Mouse (Mus musculus) forebrain, embryonic 12.5 days (tissue): Measurements from ENCODE around the gene Ube2c. TPM values are rescaled to one million over a fixed set of nuclear protein-coding genes. Genes with fewer than 3 reads are reported as not detected.

Source experiments
- ATAC-seq: fragments of 200-750 bp; cut with Nextera tagmentation; 2 replicates; pipeline ENCODE4 v1.8.0; 2017; ENCODE audit warnings: moderate TSS enrichment; ENCODE audit not compliant: low FRiP score
- H3K27ac ChIP-seq: fragments of 300-500 bp; sonication (generic); 2 replicates; pipeline ENCODE4 v1.5.1; 2016; ENCODE audit warnings: mild to moderate bottlenecking
- H3K27me3 ChIP-seq: fragments of 300-500 bp; sonication (generic); 2 replicates; pipeline ENCODE4 v1.6.1; 2016; ENCODE audit warnings: mild to moderate bottlenecking
- H3K36me3 ChIP-seq: fragments of 300-500 bp; sonication (generic); replicated peaks from 2 replicates; pipeline ENCODE4 v1.6.1; 2016; ENCODE audit warnings: mild to moderate bottlenecking
- H3K4me1 ChIP-seq: fragments of 300-500 bp; sonication (generic); 2 replicates; pipeline ENCODE4 v1.6.1; 2016
- H3K4me2 ChIP-seq: fragments of 300-500 bp; sonication (generic); 2 replicates; pipeline ENCODE4 v1.6.1; 2016; ENCODE audit warnings: mild to moderate bottlenecking, moderate library complexity
- H3K4me3 ChIP-seq: fragments of 300-500 bp; sonication (generic); replicated peaks from 2 replicates; pipeline ENCODE4 v1.5.1; 2016; ENCODE audit warnings: mild to moderate bottlenecking
- H3K9ac ChIP-seq: fragments of 300-500 bp; sonication (generic); 2 replicates; pipeline ENCODE4 v1.6.1; 2016; ENCODE audit warnings: mild to moderate bottlenecking
- H3K9me3 ChIP-seq: fragments of 300-500 bp; sonication (generic); 2 replicates; pipeline ENCODE4 v1.6.1; 2016
- WGBS: fragments of 180-500 bp; shearing (Covaris S2); methylation state at CpG from one replicate; pipeline ENCODE4 v1.1.7; 2016; 5-methylcytosine and 5-hydroxymethylcytosine counted together
- polyA plus RNA-seq: library from polyadenylated mRNA; unstranded; fragments of >200 nt; fragmentation: Nextera tagmentation; extraction: Ambion mirVana; gene quantifications from 2 replicates; pipeline ENCODE4 v1.2.1, GENCODE M21; 2016

The Ube2c gene
- polyA plus RNA-seq, 1 experiment from 2014 or later, result 601 TPM

- no peak overlapping the region for H3K4me2 ChIP-seq
- WGBS, result 94% methylated on average over 15 of the region's 15 CpGs
- H3K36me3 ChIP-seq, result peaks cover 66% of the 10 kb centered on the region
- H3K27me3 ChIP-seq, result no peaks in the 10 kb centered on the region
- no peak for ATAC-seq
- no peak overlapping the region for H3K27ac ChIP-seq
- no peaks in the 10 kb centered on the region for H3K9me3 ChIP-seq
- H3K4me1 ChIP-seq, result peaks cover 25% of the 10 kb centered on the region
- no peak overlapping the region for H3K4me3 ChIP-seq
- no peak overlapping the region for H3K9ac ChIP-seq
These were observed 1.7 kb upstream of the Ube2c start for GRCm38 (mm10) chr2:164767812-164768540.

- peaks cover 56% of the 10 kb centered on the region for H3K36me3 ChIP-seq
- WGBS, result 6% methylated on average over 15 of the region's 15 CpGs
- H3K4me2 ChIP-seq, result peak overlapping the region; percentile 85
- H3K27ac ChIP-seq, result peak overlapping the region; percentile 69
- H3K4me3 ChIP-seq, result peak overlapping the region; percentile 93
- peak overlapping the region; percentile 83 for H3K9ac ChIP-seq
- no peak for ATAC-seq
- no peaks in the 10 kb centered on the region for H3K27me3 ChIP-seq
- peaks cover 25% of the 10 kb centered on the region for H3K4me1 ChIP-seq
- no peaks in the 10 kb centered on the region for H3K9me3 ChIP-seq
These were observed 581 bp downstream of the Ube2c start for GRCm38 (mm10) chr2:164770279-164770678.

- 83% methylated on average over 8 of the region's 8 CpGs for WGBS
- Histone ChIP-seq H3K4me2 (peak overlapping the region; percentile 85), H3K27ac (no peak overlapping the region), H3K9me3 (no peaks in the 10 kb centered on the region), H3K36me3 (peaks cover 48% of the 10 kb centered on the region), H3K4me3 (peak overlapping the region; percentile 93), H3K27me3 (no peaks in the 10 kb centered on the region), H3K9ac (peak overlapping the region; percentile 83), H3K4me1 (peaks cover 25% of the 10 kb centered on the region)
- no peak for ATAC-seq
These were observed 1.4 kb downstream of the Ube2c start for GRCm38 (mm10) chr2:164771123-164771522.

GRCm38 (mm10) chr2:164773229-164773988, 3.7 kb downstream of the Ube2c start:
- Histone ChIP-seq H3K27ac (no peak overlapping the region), H3K36me3 (peaks cover 25% of the 10 kb centered on the region), H3K4me2 (no peak overlapping the region), H3K9me3 (no peaks in the 10 kb centered on the region), H3K4me1 (peaks cover 25% of the 10 kb centered on the region), H3K27me3 (peaks cover 4% of the 10 kb centered on the region; the same call in 1 of the 2 replicates), H3K9ac (no peak overlapping the region), H3K4me3 (no peak overlapping the region)
- no peak for ATAC-seq
- WGBS, result 81% methylated on average over 14 of the region's 14 CpGs

- H3K4me2 ChIP-seq, result no peak overlapping the region
- H3K9me3 ChIP-seq, result no peaks in the 10 kb centered on the region
- 0 out of 2 replicates have a peak overlapping the region, but pooled peaks have one; percentile 19 for H3K27ac ChIP-seq
- peaks cover 25% of the 10 kb centered on the region for H3K4me1 ChIP-seq
- H3K4me3 ChIP-seq, result no peak overlapping the region
- H3K9ac ChIP-seq, result no peak overlapping the region
- WGBS, result 90% methylated on average over 5 of the region's 5 CpGs
- ATAC-seq, result no peak
- peaks cover 4% of the 10 kb centered on the region; the same call in 1 of the 2 replicates for H3K27me3 ChIP-seq
- peaks cover 24% of the 10 kb centered on the region for H3K36me3 ChIP-seq
These were observed 4.3 kb downstream of the Ube2c start for GRCm38 (mm10) chr2:164773989-164774364.

GRCm38 (mm10) chr2:164776130-164776529, 6.4 kb downstream of the Ube2c start:
- H3K27me3 ChIP-seq, result peaks cover 4% of the 10 kb centered on the region; the same call in 1 of the 2 replicates
- no peak overlapping the region for H3K27ac ChIP-seq
- 90% methylated on average over 6 of the region's 6 CpGs for WGBS
- H3K9ac ChIP-seq, result no peak overlapping the region
- ATAC-seq, result no peak
- H3K36me3 ChIP-seq, result peaks cover 22% of the 10 kb centered on the region
- H3K4me1 ChIP-seq, result peaks cover 13% of the 10 kb centered on the region
- H3K9me3 ChIP-seq, result no peaks in the 10 kb centered on the region
- no peak overlapping the region for H3K4me2 ChIP-seq
- H3K4me3 ChIP-seq, result no peak overlapping the region

- Histone ChIP-seq H3K27me3 (peaks cover 4% of the 10 kb centered on the region), H3K27ac (no peak overlapping the region), H3K36me3 (peaks cover 15% of the 10 kb centered on the region), H3K4me1 (peaks cover 6% of the 10 kb centered on the region), H3K9me3 (no peaks in the 10 kb centered on the region), H3K9ac (no peak overlapping the region), H3K4me3 (no peak overlapping the region), H3K4me2 (no peak overlapping the region)
- WGBS, result 70% methylated on average over 17 of the region's 17 CpGs
- no peak for ATAC-seq
These were observed 7.1 kb downstream of the Ube2c start for GRCm38 (mm10) chr2:164776801-164777200.

- peaks cover 9% of the 10 kb centered on the region for H3K36me3 ChIP-seq
These were observed 7.7 kb downstream of the Ube2c start for GRCm38 (mm10) chr2:164777246-164778014.

GRCm38 (mm10) chr2:164778015-164778287, 8.3 kb downstream of the Ube2c start:
- Histone ChIP-seq H3K4me2 (no peak overlapping the region), H3K27ac (no peak overlapping the region), H3K4me3 (no peak overlapping the region), H3K36me3 (peaks cover 4% of the 10 kb centered on the region; the same call in 1 of the 2 replicates), H3K4me1 (no peaks in the 10 kb centered on the region), H3K9ac (no peak overlapping the region), H3K9me3 (no peaks in the 10 kb centered on the region), H3K27me3 (peaks cover 5% of the 10 kb centered on the region)
- no peak for ATAC-seq
- WGBS, result 93% methylated on average over 11 of the region's 11 CpGs

More at GRCm38 (mm10) chr2:164777246-164778014, 7.7 kb downstream of the Ube2c start:
- ATAC-seq, result no peak
- H3K4me2 ChIP-seq, result no peak overlapping the region
- 83% methylated on average over 30 of the region's 30 CpGs for WGBS
- peaks cover 4% of the 10 kb centered on the region for H3K27me3 ChIP-seq
- H3K27ac ChIP-seq, result no peak overlapping the region
- H3K9ac ChIP-seq, result no peak overlapping the region
- no peak overlapping the region for H3K4me3 ChIP-seq
- no peaks in the 10 kb centered on the region for H3K9me3 ChIP-seq
- no peaks in the 10 kb centered on the region for H3K4me1 ChIP-seq

GRCm38 (mm10) chr2:164778809-164779208, 9.1 kb downstream of the Ube2c start:
- Histone ChIP-seq H3K27ac (no peak overlapping the region), H3K9ac (no peak overlapping the region)
- WGBS, result 89% methylated on average over 7 of the region's 7 CpGs

GRCm38 (mm10) chr2:164779481-164780086, 9.9 kb downstream of the Ube2c start, which contains the start of gene Tnnc2:
Gene Tnnc2, minus strand, starts transcription at chr2:164779967.
- no peak within 1 kb of the TSS for H3K4me2 ChIP-seq
- no peak within 1 kb of the TSS for H3K27ac ChIP-seq
- H3K36me3 ChIP-seq, result no peaks in the 10 kb centered on the region
- no peaks in the 10 kb centered on the region for H3K9me3 ChIP-seq
- no peak within 1 kb of the TSS for H3K9ac ChIP-seq
- no peak within 1 kb of the TSS for H3K4me3 ChIP-seq
- H3K27me3 ChIP-seq, result peaks cover 7% of the 10 kb centered on the region
- 70% methylated on average over 8 of the region's 8 CpGs for WGBS
- ATAC-seq, result no peak
- peaks cover under 1% of the 10 kb centered on the region; the same call in 1 of the 2 replicates for H3K4me1 ChIP-seq

More at GRCm38 (mm10) chr2:164778809-164779208, 9.1 kb downstream of the Ube2c start:
- Histone ChIP-seq H3K4me3 (no peak overlapping the region), H3K36me3 (no peaks in the 10 kb centered on the region), H3K4me1 (no peaks in the 10 kb centered on the region), H3K27me3 (peaks cover 7% of the 10 kb centered on the region), H3K9me3 (no peaks in the 10 kb centered on the region), H3K4me2 (no peak overlapping the region)
- ATAC-seq, result no peak

- H3K4me1 ChIP-seq, result peaks cover 17% of the 10 kb centered on the region
- H3K27ac ChIP-seq, result no peak overlapping the region
- no peak overlapping the region for H3K4me3 ChIP-seq
- H3K4me2 ChIP-seq, result no peak overlapping the region
- no peaks in the 10 kb centered on the region for H3K9me3 ChIP-seq
- no peak overlapping the region for H3K9ac ChIP-seq
- ATAC-seq, result no peak
- H3K27me3 ChIP-seq, result peaks cover 6% of the 10 kb centered on the region
- no peaks in the 10 kb centered on the region for H3K36me3 ChIP-seq
- WGBS, result 84% methylated on average over 4 of the region's 4 CpGs
These were observed 12.2 kb downstream of the Ube2c start for GRCm38 (mm10) chr2:164781876-164782275.
